Mouse (Mus musculus) CH12.LX (cell line): ENCODE measurements at regions not wholly inside any gene's neighbourhood (a gene's known extent, or its start where the extent isn't known, plus 50 kb on each side); places are given as distances from the start of the nearest gene placed in this dataset.

Experiments used
- EP300 ChIP-seq: IDR thresholded peaks from 2 replicates; pipeline ENCODE4 v1.6.1; 2011; ENCODE audit warnings: low read length, improper control_type of control experiment
- POLR2A ChIP-seq: IDR thresholded peaks from 2 replicates; pipeline ENCODE4 v1.6.1; 2011; ENCODE audit warnings: low read depth, mild to moderate bottlenecking, improper control_type of control experiment, low read length

DNA sequence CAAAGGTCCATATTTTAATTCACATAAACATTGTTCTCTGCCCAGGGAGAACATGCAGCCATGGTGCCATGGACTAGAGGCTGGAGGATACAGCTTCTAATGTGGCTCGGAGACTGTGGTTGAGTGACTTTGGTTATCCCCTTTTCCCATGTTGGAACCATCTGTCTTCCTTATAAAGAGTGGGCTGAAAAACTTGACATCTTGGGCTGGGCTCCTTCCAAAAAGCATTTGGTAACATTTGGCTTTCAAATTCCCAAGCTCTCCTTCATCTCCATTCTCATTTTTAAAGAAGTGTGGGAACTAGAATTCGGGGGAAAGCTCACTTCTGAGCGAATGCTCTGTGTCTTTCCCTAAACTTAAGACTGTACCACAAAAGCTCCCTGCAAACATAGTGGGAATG is 50.3 kb upstream of the Cxcl12 start:
- TF ChIP-seq EP300: no peak
- TF ChIP-seq POLR2A: no peak
